Mouse (Mus musculus) mesoderm, embryonic 11.5 days (tissue): ENCODE data around the gene Snx33.
"Not testable (repeated sequence)": the region's sequence is repeated elsewhere in the genome, so short reads cannot be mapped to it uniquely, and the experiment has no call there.

Experiments
- DNase-seq: peaks from one replicate; pipeline ENCODE4 v3.0.0-alpha.2; 2012; ENCODE audit warnings: low read depth, low spot score

Gene Snx33

GRCm38 (mm10) chr9:56928041-56928811, at the start of gene Snx33:
Gene Snx33 (minus strand): TSS chr9:56928371.
- peak; percentile 90 for DNase-seq

- no peak for DNase-seq
Measured at GRCm38 (mm10) chr9:56975199-56975598, 47.0 kb upstream of the Snx33 start.

GRCm38 (mm10) chr9:56973960-56974524, 45.9 kb upstream of the Snx33 start:
- DNase-seq: no peak

- no peak for DNase-seq
Measured at GRCm38 (mm10) chr9:56970158-56970557, 42.0 kb upstream of the Snx33 start.

GRCm38 (mm10) chr9:56961591-56961990, 33.4 kb upstream of the Snx33 start:
- no peak for DNase-seq

GRCm38 (mm10) chr9:56958689-56959088, 30.5 kb upstream of the Snx33 start:
- DNase-seq: no peak

- DNase-seq: no peak
Measured at GRCm38 (mm10) chr9:56956966-56957675, 28.9 kb upstream of the Snx33 start.

GRCm38 (mm10) chr9:56953562-56953961, 25.4 kb upstream of the Snx33 start:
- no peak for DNase-seq

- DNase-seq: peak; percentile 99
Measured at GRCm38 (mm10) chr9:56950414-56951400, 22.5 kb upstream of the Snx33 start, which contains the start of gene Snupn. Gene Snupn (plus strand): TSS chr9:56950878.

GRCm38 (mm10) chr9:56949767-56950166, 21.6 kb upstream of the Snx33 start:
- DNase-seq: no peak

- DNase-seq: not testable (repeated sequence)
Measured at GRCm38 (mm10) chr9:56948699-56949098, 20.5 kb upstream of the Snx33 start.

- DNase-seq: peak; percentile 62
Measured at GRCm38 (mm10) chr9:56947481-56947880, 19.3 kb upstream of the Snx33 start.

GRCm38 (mm10) chr9:56938374-56938773, 10.2 kb upstream of the Snx33 start:
- DNase-seq: no peak

- DNase-seq: peak; percentile 95
Measured at GRCm38 (mm10) chr9:56937223-56938160, 9.3 kb upstream of the Snx33 start, which contains the start of gene Imp3. Gene Imp3 (plus strand): TSS chr9:56937475.

- no peak for DNase-seq
Measured at GRCm38 (mm10) chr9:56936861-56937222, 8.7 kb upstream of the Snx33 start.

- DNase-seq: no peak
Measured at GRCm38 (mm10) chr9:56930556-56930955, 2.4 kb upstream of the Snx33 start.

- DNase-seq: no peak
Measured at GRCm38 (mm10) chr9:56929496-56929895, 1.3 kb upstream of the Snx33 start.

GRCm38 (mm10) chr9:56927191-56928012, 769 bp downstream of the Snx33 start:
- peak; percentile 43 for DNase-seq

GRCm38 (mm10) chr9:56926387-56926786, 1.8 kb downstream of the Snx33 start:
- DNase-seq: no peak
